Mouse (Mus musculus): ENCODE data around the gene Cox7a1. TPM values are rescaled to one million over a fixed set of nuclear protein-coding genes. Genes with fewer than 3 reads are reported as not detected.

The Cox7a1 gene
- polyA plus RNA-seq, 2 experiments, result 2.7 to 4.5 TPM

DNA sequence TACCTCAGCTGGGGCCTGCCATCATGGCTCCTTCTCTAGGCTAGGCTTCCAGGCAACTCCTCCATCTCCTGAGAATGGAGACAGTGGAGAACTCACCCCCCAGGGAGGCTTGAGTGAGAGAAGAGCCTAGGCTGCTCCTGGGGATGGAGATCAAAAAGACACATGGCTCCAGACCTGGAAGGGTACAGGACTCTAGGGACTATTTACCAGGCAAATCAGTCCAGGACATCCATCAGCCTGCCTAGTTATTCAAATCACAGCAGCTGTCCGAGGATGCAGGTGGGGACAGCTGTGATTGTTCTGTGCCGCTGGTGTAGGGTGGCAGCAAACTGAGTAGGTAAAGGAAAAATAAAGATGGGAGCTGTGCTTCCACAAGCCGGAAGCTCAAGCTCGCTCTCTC is 51.7 kb downstream of the Cox7a1 start, which contains the start of gene Ovol3:
Gene Ovol3 (minus strand): TSS at position 101 of the 400 bp plus-strand sequence.
- Histone ChIP-seq H3K9me3 (ENCODE audit: control insufficient read depth, low read length) (no peaks in the 10 kb centered on the region), H3K4me1 (ENCODE audit: control insufficient read depth, insufficient read depth, low read length) (peaks cover 10% of the 10 kb centered on the region), H3K4me3 (replicated peaks; ENCODE audit: low read length) (no peak within 1 kb of the TSS), H3K27ac (replicated peaks; ENCODE audit: low read depth, low read length) (no peak within 1 kb of the TSS), H3K27me3 (ENCODE audit: control insufficient read depth, insufficient read depth, low read length) (no peaks in the 10 kb centered on the region), H3K9ac (ENCODE audit: low read depth, low read length, severe bottlenecking) (no peak within 1 kb of the TSS), H3K36me3 (ENCODE audit: control insufficient read depth, insufficient read depth, low read length) (peaks cover 29% of the 10 kb centered on the region), H3K4me2 (replicated peaks; ENCODE audit: low read depth, low read length, severe bottlenecking) (no peak within 1 kb of the TSS)
- no peak for ATAC-seq (ENCODE audit: low FRiP score, low read depth)
- TF ChIP-seq POLR2A (IDR thresholded peaks at IDR 0.05; ENCODE audit: borderline replicate concordance, extremely low read depth, insufficient read depth, insufficient read length), result no peak
- WGBS, result 79% methylated on average over 4 of the region's 4 CpGs
- DNase-seq (ENCODE audit: low spot score), result no peak

Other genes starting within 250 kb of the Cox7a1 start
- 8.1 and 11.0 TPM in 2 replicates for gene Zfp74, start 230.1 kb upstream of the Cox7a1 start, polyA plus RNA-seq (2012; rRNA removed)
- gene Zfp74, start 230.1 kb upstream of the Cox7a1 start, polyA plus RNA-seq (2014; fragmentation: Nextera tagmentation; extraction: Ambion mirVana), result 10.5 and 13.7 TPM in 2 replicates
- gene Zfp568, start 200.2 kb upstream of the Cox7a1 start, polyA plus RNA-seq (2012; rRNA removed), result 23.8 and 25.4 TPM in 2 replicates
- gene Zfp568, start 200.2 kb upstream of the Cox7a1 start, polyA plus RNA-seq (2014; fragmentation: Nextera tagmentation; extraction: Ambion mirVana), result 26.2 and 26.8 TPM in 2 replicates
- 6.5 and 7.3 TPM in 2 replicates for gene Zfp14, start 132.8 kb upstream of the Cox7a1 start, polyA plus RNA-seq (2012; rRNA removed)
- gene Zfp14, start 132.8 kb upstream of the Cox7a1 start, polyA plus RNA-seq (2014; fragmentation: Nextera tagmentation; extraction: Ambion mirVana), result 4.9 and 5.4 TPM in 2 replicates
- 3.3 and 3.7 TPM in 2 replicates for gene Zfp82, start 111.2 kb upstream of the Cox7a1 start, polyA plus RNA-seq (2012; rRNA removed)
- gene Zfp82, start 111.2 kb upstream of the Cox7a1 start, polyA plus RNA-seq (2014; fragmentation: Nextera tagmentation; extraction: Ambion mirVana), result 6.8 and 7.7 TPM in 2 replicates
- gene Gm26920, start 93.7 kb upstream of the Cox7a1 start, polyA plus RNA-seq (2012; rRNA removed), result 1.1 and 1.2 TPM in 2 replicates
- 3.5 and 3.6 TPM in 2 replicates for gene Gm26920, start 93.7 kb upstream of the Cox7a1 start, polyA plus RNA-seq (2014; fragmentation: Nextera tagmentation; extraction: Ambion mirVana)
- 8.0 and 9.3 TPM in 2 replicates for gene Zfp566, start 93.6 kb upstream of the Cox7a1 start, polyA plus RNA-seq (2012; rRNA removed)
- 11.0 and 13.2 TPM in 2 replicates for gene Zfp566, start 93.6 kb upstream of the Cox7a1 start, polyA plus RNA-seq (2014; fragmentation: Nextera tagmentation; extraction: Ambion mirVana)
- gene Zfp260, start 89.4 kb upstream of the Cox7a1 start, polyA plus RNA-seq (2012; rRNA removed), result 53.3 and 63.7 TPM in 2 replicates
- 140 and 159 TPM in 2 replicates for gene Zfp260, start 89.4 kb upstream of the Cox7a1 start, polyA plus RNA-seq (2014; fragmentation: Nextera tagmentation; extraction: Ambion mirVana)
- gene Zfp382, start 62.2 kb upstream of the Cox7a1 start, polyA plus RNA-seq (2012; rRNA removed), result 5.8 TPM in 2 replicates
- gene Zfp382, start 62.2 kb upstream of the Cox7a1 start, polyA plus RNA-seq (2014; fragmentation: Nextera tagmentation; extraction: Ambion mirVana), result 5.0 and 5.9 TPM in 2 replicates
- 66.8 and 93.4 TPM in 2 replicates for gene Zfp146, start 14.4 kb upstream of the Cox7a1 start, polyA plus RNA-seq (2012; rRNA removed)
- 19.9 and 20.3 TPM in 2 replicates for gene Zfp146, start 14.4 kb upstream of the Cox7a1 start, polyA plus RNA-seq (2014; fragmentation: Nextera tagmentation; extraction: Ambion mirVana)
- 392 and 597 TPM in 2 replicates for gene Capns1, start 14.7 kb downstream of the Cox7a1 start, polyA plus RNA-seq (2012; rRNA removed)
- 116 and 117 TPM in 2 replicates for gene Capns1, start 14.7 kb downstream of the Cox7a1 start, polyA plus RNA-seq (2014; fragmentation: Nextera tagmentation; extraction: Ambion mirVana)
- gene Polr2i, start 47.8 kb downstream of the Cox7a1 start, polyA plus RNA-seq (2012; rRNA removed), result 227 and 250 TPM in 2 replicates
- 180 and 186 TPM in 2 replicates for gene Polr2i, start 47.8 kb downstream of the Cox7a1 start, polyA plus RNA-seq (2014; fragmentation: Nextera tagmentation; extraction: Ambion mirVana)
- gene Tbcb, start 48.1 kb downstream of the Cox7a1 start, polyA plus RNA-seq (2012; rRNA removed), result 78.9 and 90.3 TPM in 2 replicates
- gene Tbcb, start 48.1 kb downstream of the Cox7a1 start, polyA plus RNA-seq (2014; fragmentation: Nextera tagmentation; extraction: Ambion mirVana), result 168 and 185 TPM in 2 replicates
- gene Ovol3, start 51.6 kb downstream of the Cox7a1 start, polyA plus RNA-seq (2012; rRNA removed), result 0.24 and 0.42 TPM in 2 replicates
- gene Ovol3, start 51.6 kb downstream of the Cox7a1 start, polyA plus RNA-seq (2014; fragmentation: Nextera tagmentation; extraction: Ambion mirVana), result 0.29 and 0.72 TPM in 2 replicates
- gene Thap8, start 96.0 kb downstream of the Cox7a1 start, polyA plus RNA-seq (2012; rRNA removed), result 0.10 and 0.23 TPM in 2 replicates
- 0.15 TPM in 1 of 2 replicates, not detected in the other for gene Thap8, start 96.0 kb downstream of the Cox7a1 start, polyA plus RNA-seq (2014; fragmentation: Nextera tagmentation; extraction: Ambion mirVana)
- gene Wdr62, start 96.3 kb downstream of the Cox7a1 start, polyA plus RNA-seq (2012; rRNA removed), result 22.9 and 26.4 TPM in 2 replicates
- 7.8 and 8.8 TPM in 2 replicates for gene Wdr62, start 96.3 kb downstream of the Cox7a1 start, polyA plus RNA-seq (2014; fragmentation: Nextera tagmentation; extraction: Ambion mirVana)
- 106 and 122 TPM in 2 replicates for gene Clip3, start 107.6 kb downstream of the Cox7a1 start, polyA plus RNA-seq (2012; rRNA removed)
- 55.1 and 56.7 TPM in 2 replicates for gene Clip3, start 107.6 kb downstream of the Cox7a1 start, polyA plus RNA-seq (2014; fragmentation: Nextera tagmentation; extraction: Ambion mirVana)
- 124 and 169 TPM in 2 replicates for gene Alkbh6, start 124.6 kb downstream of the Cox7a1 start, polyA plus RNA-seq (2012; rRNA removed)
- 79.7 and 86.6 TPM in 2 replicates for gene Alkbh6, start 124.6 kb downstream of the Cox7a1 start, polyA plus RNA-seq (2014; fragmentation: Nextera tagmentation; extraction: Ambion mirVana)
- 141 and 209 TPM in 2 replicates for gene Syne4, start 130.7 kb downstream of the Cox7a1 start, polyA plus RNA-seq (2012; rRNA removed)
- gene Syne4, start 130.7 kb downstream of the Cox7a1 start, polyA plus RNA-seq (2014; fragmentation: Nextera tagmentation; extraction: Ambion mirVana), result 40.3 and 56.2 TPM in 2 replicates
- 0.98 and 1.1 TPM in 2 replicates for gene E130208F15Rik, start 137.6 kb downstream of the Cox7a1 start, polyA plus RNA-seq (2012; rRNA removed)
- gene E130208F15Rik, start 137.6 kb downstream of the Cox7a1 start, polyA plus RNA-seq (2014; fragmentation: Nextera tagmentation; extraction: Ambion mirVana), result not detected in 2 replicates
- gene Sdhaf1, start 139.8 kb downstream of the Cox7a1 start, polyA plus RNA-seq (2012; rRNA removed), result 18.6 and 19.2 TPM in 2 replicates
- 19.7 and 20.7 TPM in 2 replicates for gene Sdhaf1, start 139.8 kb downstream of the Cox7a1 start, polyA plus RNA-seq (2014; fragmentation: Nextera tagmentation; extraction: Ambion mirVana)
- 11.5 and 17.7 TPM in 2 replicates for gene Lrfn3, start 178.6 kb downstream of the Cox7a1 start, polyA plus RNA-seq (2012; rRNA removed)
- gene Lrfn3, start 178.6 kb downstream of the Cox7a1 start, polyA plus RNA-seq (2014; fragmentation: Nextera tagmentation; extraction: Ambion mirVana), result 6.3 and 6.9 TPM in 2 replicates
- 54.2 and 79.2 TPM in 2 replicates for gene Tyrobp, start 229.6 kb downstream of the Cox7a1 start, polyA plus RNA-seq (2012; rRNA removed)
- gene Tyrobp, start 229.6 kb downstream of the Cox7a1 start, polyA plus RNA-seq (2014; fragmentation: Nextera tagmentation; extraction: Ambion mirVana), result 69.8 and 84.7 TPM in 2 replicates
- gene Hcst, start 235.7 kb downstream of the Cox7a1 start, polyA plus RNA-seq (2012; rRNA removed), result 1.9 and 2.2 TPM in 2 replicates
- 0.70 and 3.0 TPM in 2 replicates for gene Hcst, start 235.7 kb downstream of the Cox7a1 start, polyA plus RNA-seq (2014; fragmentation: Nextera tagmentation; extraction: Ambion mirVana)
- 3.0 and 3.5 TPM in 2 replicates for gene Nfkbid, start 237.6 kb downstream of the Cox7a1 start, polyA plus RNA-seq (2012; rRNA removed)
- 1.7 and 2.2 TPM in 2 replicates for gene Nfkbid, start 237.6 kb downstream of the Cox7a1 start, polyA plus RNA-seq (2014; fragmentation: Nextera tagmentation; extraction: Ambion mirVana)

All from limb, embryonic 14.5 days (tissue).